Comparison of ENCODE assay signal across 12 mouse cellular contexts in the genomic region with DNA sequence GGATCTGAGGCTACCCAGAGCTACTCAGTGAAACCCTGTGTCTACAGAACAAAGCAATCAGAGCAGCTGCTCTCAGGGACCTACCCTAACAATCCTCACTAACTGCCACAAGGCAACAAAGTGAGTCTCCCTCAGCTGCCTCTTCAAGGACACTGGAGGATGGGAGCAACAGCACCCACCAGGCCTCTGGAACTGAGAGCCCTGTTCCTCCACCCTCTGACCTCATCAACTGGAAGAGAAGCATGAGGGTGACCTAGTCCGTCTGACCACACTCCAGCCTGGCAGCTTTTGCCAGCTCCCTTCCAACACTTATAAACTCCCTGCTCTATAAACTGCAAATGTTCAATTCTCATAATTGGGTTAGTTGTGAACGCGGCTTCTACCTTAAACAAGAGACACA. TPM values are rescaled to one million over a fixed set of nuclear protein-coding genes. Genes with fewer than 3 reads are reported as not detected.
DNase-seq lines count a peak whose midpoint lies in the region; ATAC-seq and TF ChIP-seq lines count a peak whose summit lies in the region.
"Had no signal": no experiment of that assay in that cellular context is flagged by ENCODE, and none has a peak within 500 bp of the region (broad histone marks: within the 10 kb centered on the region; RNA-seq: fewer than 3 reads in every experiment).

No protein-coding gene starts in this region.

- no peaks in the 10 kb centered on the region for H3K9me3 ChIP-seq in heart, embryonic 15.5 days (replicated peaks)
- no peaks in the 10 kb centered on the region for H3K9me3 ChIP-seq in forebrain, embryonic 12.5 days

- H3K36me3 ChIP-seq in heart, embryonic 15.5 days, result no peaks in the 10 kb centered on the region
- no peaks in the 10 kb centered on the region for H3K36me3 ChIP-seq in small intestine, adult 2 months (ENCODE audit: control insufficient read depth, insufficient read depth, low read length)
- no peaks in the 10 kb centered on the region for H3K36me3 ChIP-seq in forebrain, embryonic 12.5 days (replicated peaks)

- TF ChIP-seq POLR2A in small intestine, adult 2 months (IDR thresholded peaks at IDR 0.05; ENCODE audit: low read depth, low read length), result no peak

- 66% methylated on average over 3 of the region's 3 CpGs for WGBS in heart, embryonic 15.5 days
- 66% methylated on average over 3 of the region's 3 CpGs for WGBS in small intestine, adult 2 months
- WGBS in forebrain, embryonic 12.5 days, result 85% methylated on average over 3 of the region's 3 CpGs

- H3K4me2 ChIP-seq in heart, embryonic 15.5 days, result no peak overlapping the region
- H3K4me2 ChIP-seq in forebrain, embryonic 12.5 days, result no peak overlapping the region
- H3K4me2 ChIP-seq: lung, embryonic 14.5 days; midbrain, embryonic 11.5 days had no signal

- ATAC-seq in heart, embryonic 15.5 days (replicated peaks; ENCODE audit: insufficient number of reproducible peaks, insufficient read depth, low FRiP score, low read depth), result no peak
- no peak for ATAC-seq in forebrain, embryonic 12.5 days (ENCODE audit: low FRiP score)
- ATAC-seq: Patski had no signal

- peaks cover 51% of the 10 kb centered on the region for H3K4me1 ChIP-seq in heart, embryonic 15.5 days (replicated peaks)
- H3K4me1 ChIP-seq in small intestine, adult 2 months (ENCODE audit: control insufficient read depth, insufficient read depth, insufficient read length, low read length), result peaks cover 62% of the 10 kb centered on the region
- H3K4me1 ChIP-seq in forebrain, embryonic 12.5 days, result no peaks in the 10 kb centered on the region

- peak; percentile 32 for DNase-seq in gastrocnemius, postnatal 14 days
- no peak for DNase-seq in gastrocnemius, adult 8-10 months (ENCODE audit: low spot score in 2 of 2)
- DNase-seq in ovary, postnatal 36 days (ENCODE audit: low spot score), result peak; percentile 27
- no peak for DNase-seq in ovary, postnatal 14 days (ENCODE audit: low spot score)
- DNase-seq in c-Kit-positive CD71-positive TER-119-positive erythroid progenitor cells, embryonic 14.5 days (ENCODE audit: low spot score), result no peak
- DNase-seq: lung, embryonic 14.5 days; thymus, postnatal 4 days had no signal

- no peak overlapping the region for H3K4me3 ChIP-seq in heart, embryonic 15.5 days
- H3K4me3 ChIP-seq in small intestine, adult 2 months (ENCODE audit: low read depth, low read length), result no peak overlapping the region
- H3K4me3 ChIP-seq in forebrain, embryonic 12.5 days (replicated peaks), result no peak overlapping the region

- H3K27me3 ChIP-seq in heart, embryonic 15.5 days, result no peaks in the 10 kb centered on the region
- H3K27me3 ChIP-seq in small intestine, adult 2 months (ENCODE audit: control insufficient read depth, insufficient read depth, low read length), result no peaks in the 10 kb centered on the region
- H3K27me3 ChIP-seq in forebrain, embryonic 12.5 days, result no peaks in the 10 kb centered on the region
- H3K27me3 ChIP-seq: Patski had no signal

- no peak for TF ChIP-seq CTCF in small intestine, adult 2 months (IDR thresholded peaks at IDR 0.05; ENCODE audit: extremely low read depth, insufficient read length, insufficient replicate concordance, low read depth, low read length)

- intact Hi-C loops in gastrocnemius, postnatal 14 days (cut with DNase I; ENCODE audit: low total_unique reads), result no loop called here

- peak overlapping the region; percentile 12; the same call in 1 of the 2 replicates for H3K9ac ChIP-seq in heart, embryonic 15.5 days
- H3K9ac ChIP-seq in forebrain, embryonic 12.5 days, result no peak overlapping the region
- H3K9ac ChIP-seq: lung, embryonic 14.5 days had no signal

- peak overlapping the region; percentile 42; the same call in 1 of the 2 replicates for H3K27ac ChIP-seq in heart, embryonic 15.5 days
- H3K27ac ChIP-seq in small intestine, adult 2 months (ENCODE audit: insufficient read depth, low read depth, low read length), result peak overlapping the region; percentile 17; the same call in 1 of the 2 replicates
- no peak overlapping the region for H3K27ac ChIP-seq in forebrain, embryonic 12.5 days

RNA-seq across cellular contexts. Expression of a gene that starts 10.5 kb away (rescaled TPM):
- total RNA-seq in gastrocnemius, postnatal 14 days (2021), result 10 to 100 TPM; 43.9 to 45.1 TPM
- total RNA-seq in gastrocnemius, adult 8-10 months (2022), result 10 to 100 TPM; 45.3 to 58.5 (median 48.2) TPM
- polyA plus RNA-seq in heart, embryonic 15.5 days (2015; fragmentation: Nextera tagmentation; extraction: Ambion mirVana), result 59.3 and 75.3 TPM in 2 replicates
- polyA plus RNA-seq in small intestine, adult 2 months (2012; rRNA removed), result 32.5 and 73.5 TPM in 2 replicates
- polyA plus RNA-seq in forebrain, embryonic 12.5 days (2016; fragmentation: Nextera tagmentation; extraction: Ambion mirVana), result 37.0 and 40.7 TPM in 2 replicates

RNA-seq across cellular contexts. Expression of a gene that starts 56.8 kb away (rescaled TPM):
- total RNA-seq in gastrocnemius, postnatal 14 days (2021), result 1 to 10 TPM; 3.6 to 5.1 TPM
- total RNA-seq in gastrocnemius, adult 8-10 months (2022), result 1 to 10 TPM; 2.7 to 4.2 (median 3.5) TPM
- 22.9 and 23.4 TPM in 2 replicates for polyA plus RNA-seq in heart, embryonic 15.5 days (2015; fragmentation: Nextera tagmentation; extraction: Ambion mirVana)
- 2.3 and 3.1 TPM in 2 replicates for polyA plus RNA-seq in small intestine, adult 2 months (2012; rRNA removed)
- polyA plus RNA-seq in forebrain, embryonic 12.5 days (2016; fragmentation: Nextera tagmentation; extraction: Ambion mirVana), result 57.0 and 62.4 TPM in 2 replicates

Comparison
In these comparisons a context has a peak if more than half of its experiments do, and no peak if none do; other contexts are left out.
1. DNase-seq: peak in gastrocnemius, postnatal 14 days (single experiment) and ovary, postnatal 36 days (single experiment); none in gastrocnemius, adult 8-10 months (0 of 2), ovary, postnatal 14 days (single experiment) and c-Kit-positive CD71-positive TER-119-positive erythroid progenitor cells, embryonic 14.5 days (single experiment).